Mouse (Mus musculus) v-Abl transformed pro-B cells (cell line): Measurements from ENCODE around the gene Pld6.

Source experiments
- in situ Hi-C, 2 experiments: fragments of 400-800 bp; cut with MboI; formaldehyde crosslinking; loops; one replicate each; pipeline ENCODE4 v1.15.1; 2025; ENCODE audit not compliant: unreplicated experiment in 2 of 2

Gene Pld6

DNA sequence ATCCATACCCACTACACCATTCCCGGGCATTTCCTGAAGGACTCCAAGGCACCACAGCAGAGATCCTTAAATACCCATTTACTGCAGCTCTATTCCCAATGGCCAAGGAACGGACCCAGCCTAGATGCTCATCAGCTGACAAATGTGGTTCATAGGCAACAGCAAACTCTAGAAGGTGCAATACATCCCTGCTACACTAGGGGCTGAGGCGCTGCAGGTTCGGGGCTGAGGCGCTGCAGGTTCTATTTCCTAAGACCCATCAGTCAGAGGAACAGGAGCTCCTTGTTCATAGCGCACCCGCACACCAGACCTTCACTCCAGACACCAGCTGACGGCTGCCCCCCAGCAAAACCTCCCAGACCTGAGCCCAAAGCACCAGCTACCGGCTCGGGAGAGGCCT lies 13.0 kb upstream of the Pld6 start:
- in situ Hi-C loops = loop anchor here in 1 of 2 experiments (25.0 kb wide), 1 partner anchor 1962 kb away; the partner anchor contains the start of gene Prpsap2

DNA sequence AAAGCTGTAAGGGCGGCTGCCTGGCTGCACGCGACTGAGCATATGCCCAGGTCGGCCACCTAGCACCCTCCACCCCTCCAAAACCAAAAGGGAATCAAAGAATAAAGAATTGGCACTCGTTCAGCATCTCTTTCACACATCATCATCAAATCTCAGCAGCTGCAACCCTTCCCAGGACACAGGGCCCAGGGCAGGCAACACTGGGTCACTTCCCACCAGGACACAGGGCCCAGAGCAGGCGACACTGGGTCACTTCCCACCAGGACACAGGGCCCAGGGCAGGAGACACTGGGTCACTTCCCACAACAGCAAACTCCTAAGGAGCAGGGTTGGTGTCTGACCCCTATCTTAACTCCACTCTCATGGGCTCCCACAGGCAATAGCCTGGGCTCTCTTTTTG lies 5.9 kb upstream of the Pld6 start:
- in situ Hi-C loops = no loop called here

DNA sequence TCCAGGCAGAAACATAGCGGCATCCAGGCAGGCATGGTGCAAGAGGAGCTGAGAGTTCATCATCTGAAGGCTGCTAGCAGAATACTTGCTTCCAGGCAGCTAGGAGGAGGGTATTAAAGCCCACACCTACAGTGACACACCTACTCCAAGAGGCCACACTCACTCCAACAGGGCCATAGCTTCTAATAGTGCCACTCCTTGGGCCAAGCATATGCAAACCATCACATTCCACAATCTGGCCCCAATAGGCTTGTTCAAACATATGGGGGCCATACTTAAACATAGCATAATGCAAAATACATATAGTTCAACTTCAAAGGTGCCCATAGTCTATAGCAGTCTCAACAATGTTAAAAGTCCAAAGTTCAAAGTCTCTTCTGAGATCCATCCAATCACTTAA lies 1.9 kb upstream of the Pld6 start:
- in situ Hi-C loops = no loop called here

DNA sequence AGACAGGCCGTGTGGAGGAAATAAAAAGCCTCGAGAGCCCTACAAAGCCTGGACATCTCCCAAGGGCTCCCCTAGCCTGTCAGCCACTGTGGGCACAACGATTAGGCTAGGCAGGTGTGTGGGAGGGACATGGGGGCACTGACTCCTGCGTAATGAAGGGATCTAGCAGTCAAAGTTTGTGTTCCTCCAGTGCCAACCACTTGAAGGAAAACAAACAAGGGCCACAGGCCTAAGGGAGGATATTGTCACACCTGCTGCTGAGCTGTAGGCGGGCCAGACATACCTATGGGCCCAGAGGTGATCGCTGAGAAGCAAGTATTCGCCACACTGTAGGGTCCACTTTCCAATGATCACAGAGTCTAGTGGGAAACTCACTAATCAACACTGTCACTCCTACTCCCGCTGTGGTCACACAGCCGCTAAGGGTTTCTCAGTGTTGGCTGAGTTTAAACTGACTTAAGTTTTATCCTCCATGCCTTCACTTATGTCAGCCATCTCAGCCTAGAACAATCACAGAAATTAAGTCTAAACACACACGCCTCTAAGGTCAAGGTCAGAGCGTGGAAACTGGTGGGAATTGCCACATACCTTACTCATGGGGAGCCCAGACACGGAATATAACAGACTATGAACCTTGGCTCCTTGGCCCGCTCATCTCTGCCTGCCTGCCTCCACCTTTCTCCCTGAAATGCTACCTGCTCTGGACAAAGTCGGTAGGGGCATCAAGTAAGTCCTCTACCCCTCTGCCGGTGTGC lies 824 bp downstream of the Pld6 start:
- in situ Hi-C loops = no loop called here

DNA sequence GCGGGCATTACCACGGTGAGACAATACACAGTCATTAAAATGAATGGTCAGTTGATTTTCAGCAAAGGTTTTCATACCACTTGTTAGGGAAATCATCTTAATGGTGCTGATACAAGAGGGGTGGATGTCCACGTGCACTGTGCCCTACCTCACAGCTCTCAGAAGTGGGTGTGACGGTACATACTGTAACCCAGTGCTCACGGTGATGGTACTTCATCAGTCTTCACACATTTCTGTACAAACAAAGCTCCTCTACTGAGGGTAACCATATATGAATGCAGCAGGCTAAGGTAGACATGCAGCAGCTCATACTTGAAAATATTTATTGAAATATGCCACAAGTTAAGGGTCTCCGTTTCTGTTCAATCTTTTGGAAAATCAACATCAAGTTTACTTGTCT lies 3.9 kb downstream of the Pld6 start:
- in situ Hi-C loops = no loop called here

DNA sequence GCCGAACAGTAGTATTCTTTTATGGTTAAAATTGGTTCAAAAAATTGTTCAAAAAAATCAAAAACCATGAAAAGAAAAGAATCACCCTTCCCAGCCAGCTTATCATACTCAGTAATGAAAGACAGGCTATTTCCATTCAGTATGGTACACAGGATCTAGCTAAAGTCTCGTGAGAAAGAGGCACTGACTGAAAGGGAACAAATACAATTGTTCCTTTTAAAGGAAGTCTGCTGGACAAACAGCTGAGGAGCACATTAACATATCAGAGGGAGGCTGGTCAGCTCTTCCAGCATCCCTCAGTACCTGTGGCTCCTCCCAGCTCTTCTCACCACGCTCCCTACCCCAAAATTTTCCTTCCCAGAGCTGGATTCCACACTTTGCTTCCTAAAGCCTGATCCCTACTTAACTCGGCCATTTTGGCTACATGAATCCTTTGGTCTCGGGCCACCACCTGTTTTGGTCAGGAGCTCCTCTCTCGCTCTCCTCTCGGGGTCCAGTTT lies 5.3 kb downstream of the Pld6 start:
- in situ Hi-C loops = no loop called here

DNA sequence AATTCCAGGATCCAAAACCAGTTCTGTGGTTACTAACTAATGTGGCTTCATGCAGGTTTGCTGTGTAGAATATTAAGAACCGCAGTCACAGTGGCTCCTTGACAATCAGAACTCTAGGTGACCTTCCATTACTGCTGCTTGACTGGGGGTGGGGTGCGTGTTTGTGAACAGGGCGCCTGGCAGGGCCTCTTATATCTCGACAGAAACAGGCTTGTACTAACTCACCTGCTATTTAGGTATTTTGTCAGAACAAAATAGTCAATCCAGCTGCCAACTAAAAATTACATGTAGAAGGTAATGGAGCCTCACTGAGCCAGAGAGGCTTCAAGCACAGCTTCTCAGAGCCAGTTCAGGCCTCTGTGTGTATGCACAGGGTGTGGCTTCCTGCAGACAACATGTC lies 7.2 kb downstream of the Pld6 start:
- in situ Hi-C loops = no loop called here

DNA sequence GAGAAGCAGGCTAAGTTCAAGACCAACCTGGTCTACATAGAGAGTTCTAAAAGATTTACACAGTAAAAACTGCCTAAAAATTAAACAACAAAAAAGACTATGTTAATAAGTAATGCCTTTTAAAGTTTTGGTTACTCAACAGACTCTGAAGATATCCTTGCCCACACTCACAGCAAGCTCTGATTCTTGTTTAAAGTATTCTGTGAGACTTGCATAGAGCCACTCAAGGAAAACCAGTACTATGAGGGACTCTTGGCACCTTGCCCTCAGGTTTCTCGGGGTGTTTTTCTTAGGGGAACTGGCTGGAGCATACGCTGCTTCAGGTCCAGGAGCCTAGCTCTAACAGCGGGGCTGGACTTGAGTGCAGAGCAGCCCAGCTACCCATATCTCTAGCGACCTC lies 8.0 kb downstream of the Pld6 start:
- in situ Hi-C loops = no loop called here

DNA sequence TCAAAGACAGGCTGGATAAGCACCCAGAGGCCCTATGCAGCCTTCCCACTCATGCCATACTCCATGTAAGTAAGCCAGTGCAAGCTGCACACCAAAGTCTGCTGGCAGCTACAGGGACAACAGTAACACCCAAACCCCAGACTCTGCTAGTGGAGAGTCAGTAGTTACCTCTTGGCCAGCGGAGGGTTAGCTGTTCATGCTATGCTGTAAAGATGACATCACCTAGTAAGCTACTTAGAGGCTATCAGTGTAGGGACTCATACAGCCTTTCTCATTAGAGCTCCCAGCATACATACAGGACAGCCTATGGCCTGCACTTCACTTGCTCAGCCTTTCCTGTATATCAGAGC lies 8.6 kb downstream of the Pld6 start:
- in situ Hi-C loops = no loop called here

DNA sequence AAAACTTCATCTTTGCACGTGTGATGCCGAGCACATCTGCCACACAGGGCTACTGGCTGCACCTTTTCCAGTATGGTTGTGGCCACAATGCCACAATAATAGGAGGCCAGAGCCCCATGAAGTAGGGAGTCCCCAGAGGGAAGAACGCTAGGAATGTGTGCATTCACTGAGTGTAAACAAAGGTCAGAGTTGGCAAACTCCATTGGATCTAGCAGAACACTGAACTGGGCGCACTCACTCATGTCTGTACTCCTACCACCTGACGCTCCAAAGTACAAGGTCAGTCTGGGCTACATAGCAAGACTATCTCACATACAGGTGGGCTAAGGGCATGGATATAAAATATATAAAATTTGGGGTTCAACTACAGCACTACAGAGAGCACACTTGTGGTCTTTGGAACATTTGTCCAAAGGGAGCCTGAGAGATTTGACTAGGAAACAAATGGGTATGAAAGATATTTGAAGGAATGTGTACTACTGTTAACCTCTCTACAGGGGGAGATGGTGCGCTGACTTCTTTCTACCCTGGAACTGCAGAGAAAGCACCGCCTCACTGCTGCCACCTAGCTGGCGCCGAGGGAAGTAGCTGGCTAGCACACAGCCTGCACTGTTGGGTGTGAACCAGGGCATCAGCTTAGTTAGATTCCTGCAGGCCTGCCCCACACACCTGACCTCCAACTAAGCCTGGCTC lies 9.1 kb downstream of the Pld6 start:
- in situ Hi-C loops = no loop called here

DNA sequence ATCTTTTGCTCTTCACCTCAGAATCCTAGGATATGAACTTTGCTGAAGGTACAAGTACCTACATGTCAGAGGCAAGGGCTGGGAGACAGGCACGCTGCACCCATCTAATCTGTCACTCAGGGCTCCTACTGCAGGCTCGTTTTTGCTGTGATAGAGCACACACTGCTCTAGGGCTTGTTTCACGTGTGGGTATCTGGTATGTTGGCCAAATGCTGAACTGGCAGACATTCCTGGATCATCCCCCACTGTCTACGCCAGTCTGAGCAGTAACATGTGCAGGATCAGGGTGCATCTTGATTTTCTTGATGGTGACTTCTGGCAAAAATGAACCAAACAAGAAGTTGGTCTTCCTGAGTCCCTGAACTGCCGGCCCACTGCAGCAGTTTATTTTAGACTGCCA lies 10.2 kb downstream of the Pld6 start:
- in situ Hi-C loops = no loop called here

DNA sequence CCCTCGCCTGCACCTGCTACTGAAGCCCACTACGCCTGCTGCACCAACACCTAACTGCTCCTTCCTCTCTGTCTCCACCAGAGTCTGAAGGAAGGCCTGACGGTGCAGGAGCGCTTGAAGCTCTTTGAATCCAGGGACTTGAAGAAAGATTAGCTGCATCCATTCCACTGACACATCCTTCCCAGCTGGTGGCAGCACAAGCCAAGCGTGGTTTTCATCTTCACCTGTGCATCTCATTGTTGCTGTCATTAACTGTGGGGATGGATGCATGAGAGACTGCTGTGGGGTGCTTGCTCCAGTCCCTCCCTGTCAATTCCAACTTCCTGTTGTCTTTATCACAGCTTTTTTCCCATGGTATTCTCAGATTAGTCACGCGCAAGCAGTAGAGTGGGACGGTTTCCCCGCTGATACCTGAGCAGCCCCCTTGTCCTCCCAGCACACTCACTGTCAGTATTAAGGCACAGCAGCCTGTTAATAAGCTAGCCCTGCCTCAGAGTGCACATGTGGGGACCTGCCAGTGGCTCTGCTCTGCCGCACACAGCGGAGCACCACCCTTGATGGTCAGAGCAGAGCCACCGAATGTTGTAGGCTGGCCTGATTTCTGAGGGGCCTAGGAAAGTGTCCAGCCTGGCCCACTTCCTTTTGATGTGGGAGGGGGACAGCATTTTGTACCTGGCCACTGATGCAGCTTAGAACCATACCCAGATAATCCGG lies 11.9 kb downstream of the Pld6 start:
- in situ Hi-C loops = no loop called here

DNA sequence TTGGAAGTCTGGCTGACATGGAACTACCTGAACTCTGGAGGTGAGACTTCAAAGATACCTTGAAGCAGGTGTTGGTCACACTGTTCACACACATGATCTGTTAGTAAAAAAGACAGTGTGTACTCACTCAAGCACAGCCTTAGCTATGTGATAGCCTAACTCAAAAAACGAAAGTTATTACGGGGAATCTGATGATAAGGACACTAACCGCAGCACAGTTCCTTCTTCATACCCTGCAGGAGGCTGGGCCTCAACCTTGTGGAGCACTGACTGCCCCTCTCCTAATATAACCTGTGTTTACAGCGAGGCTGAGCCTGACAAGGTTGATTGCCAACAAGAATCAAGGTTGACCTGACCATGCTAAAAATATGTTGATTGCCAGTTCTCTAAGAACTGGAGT lies 12.9 kb downstream of the Pld6 start:
- in situ Hi-C loops = no loop called here

DNA sequence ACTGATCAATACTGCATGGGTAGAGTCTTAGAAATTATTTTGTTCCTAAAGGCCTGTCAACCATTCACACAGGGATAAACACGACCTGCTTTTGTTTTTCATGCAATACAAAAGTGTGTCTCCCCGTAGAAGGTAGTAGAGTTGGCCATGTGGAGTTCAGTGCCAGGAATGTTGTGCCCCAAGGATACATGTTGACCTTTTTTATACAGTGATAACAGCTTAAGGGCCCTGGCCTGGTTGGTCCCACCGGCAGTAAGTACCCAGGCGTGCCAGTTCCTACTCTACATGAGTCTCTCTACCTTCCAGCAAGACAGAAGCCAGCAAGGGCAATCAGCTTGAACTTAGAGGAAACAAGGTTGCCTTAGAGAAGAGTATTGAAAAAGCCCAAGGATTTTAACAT lies 14.5 kb downstream of the Pld6 start:
- in situ Hi-C loops = no loop called here

DNA sequence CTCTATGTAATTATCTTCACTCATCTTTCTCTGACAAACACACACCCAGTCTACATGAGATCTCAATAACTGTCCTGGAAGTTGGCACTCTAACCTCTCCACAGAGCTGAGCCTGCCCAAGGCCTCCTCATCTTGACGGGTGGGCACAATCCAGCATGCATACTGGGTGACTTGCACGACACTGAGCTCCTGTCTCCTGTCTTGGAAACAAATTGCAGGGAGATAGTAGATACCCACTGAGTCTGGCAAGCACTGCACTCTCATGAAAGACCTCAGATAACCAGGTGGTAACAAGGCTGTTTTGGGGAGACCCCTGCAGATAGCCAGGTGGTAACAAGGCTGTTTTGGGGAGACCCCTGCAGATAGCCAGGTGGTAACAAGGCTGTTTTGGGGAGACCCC lies 15.2 kb downstream of the Pld6 start:
- in situ Hi-C loops = no loop called here

DNA sequence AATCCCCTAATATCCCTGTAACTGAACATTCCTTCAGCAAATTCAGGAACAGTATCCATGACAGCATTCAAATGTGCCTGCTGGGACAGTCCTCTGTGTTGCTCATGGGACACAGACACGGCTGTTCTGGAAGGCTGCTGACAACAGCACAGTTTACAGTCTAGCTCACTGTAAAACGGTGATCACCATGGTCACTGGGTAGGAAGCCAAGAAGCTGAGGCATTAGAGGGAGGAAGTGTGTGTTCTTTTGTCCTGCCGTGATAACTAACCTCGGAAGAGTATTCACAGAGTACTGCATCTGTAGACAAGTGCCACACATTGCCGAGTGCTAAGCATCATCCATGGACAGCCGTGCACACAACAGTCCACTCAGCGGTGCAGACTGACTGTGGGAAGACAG lies 16.7 kb downstream of the Pld6 start:
- in situ Hi-C loops = no loop called here

DNA sequence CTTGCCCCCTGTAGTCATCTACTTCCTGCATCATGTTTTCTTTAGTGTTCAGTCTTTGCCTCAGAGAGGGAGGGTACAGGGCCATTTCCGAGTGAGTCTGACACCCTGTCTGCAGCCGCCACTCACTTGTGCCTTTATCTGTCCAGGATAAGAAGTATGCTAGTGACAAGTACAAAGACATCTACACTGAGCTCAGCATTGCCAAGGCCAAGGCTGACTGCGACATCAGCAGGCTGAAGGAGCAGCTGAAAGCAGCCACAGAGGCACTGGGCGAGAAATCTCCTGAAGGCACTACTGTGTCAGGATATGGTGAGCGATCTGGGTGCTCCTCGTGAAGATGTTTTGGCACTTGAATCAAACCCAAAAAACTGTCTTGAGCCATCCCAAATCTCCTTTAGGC lies 17.7 kb downstream of the Pld6 start:
- in situ Hi-C loops = no loop called here

DNA sequence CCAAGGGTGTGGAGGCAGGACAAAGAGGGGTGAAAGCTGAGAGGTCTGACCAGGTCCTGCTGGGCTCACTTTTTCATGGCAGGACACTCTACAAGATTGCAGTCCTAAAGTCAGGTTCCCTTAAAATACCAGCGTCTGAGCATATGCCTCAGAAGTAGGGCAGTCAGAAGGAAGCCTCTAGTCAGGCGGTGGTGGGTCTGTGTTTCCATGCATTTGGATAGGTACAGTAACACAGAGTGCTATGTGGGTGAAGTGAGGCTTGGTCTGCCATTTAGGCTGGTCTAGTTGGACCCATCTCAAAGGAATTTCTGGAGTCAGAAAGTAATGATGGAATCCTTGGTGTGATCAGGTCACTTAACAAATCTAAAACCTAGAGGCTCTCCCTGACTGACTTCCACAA lies 18.1 kb downstream of the Pld6 start:
- in situ Hi-C loops = no loop called here

DNA sequence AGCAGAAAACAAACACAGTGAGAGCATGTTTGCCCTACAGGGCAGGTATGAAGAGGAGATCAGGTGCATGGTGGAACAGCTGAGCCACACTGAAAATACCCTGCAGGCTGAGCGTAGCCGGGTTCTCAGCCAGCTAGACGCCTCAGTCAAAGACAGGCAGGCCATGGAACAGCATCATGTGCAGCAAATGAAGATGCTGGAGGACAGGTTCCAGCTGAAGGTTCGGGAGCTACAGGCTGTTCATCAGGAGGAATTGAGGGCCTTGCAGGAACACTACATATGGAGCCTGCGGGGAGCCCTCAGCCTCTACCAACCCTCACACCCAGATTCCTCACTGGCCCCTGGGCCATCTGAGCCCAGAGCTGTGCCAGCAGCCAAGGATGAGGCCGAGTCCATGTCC lies 26.6 kb downstream of the Pld6 start:
- in situ Hi-C loops = no loop called here

DNA sequence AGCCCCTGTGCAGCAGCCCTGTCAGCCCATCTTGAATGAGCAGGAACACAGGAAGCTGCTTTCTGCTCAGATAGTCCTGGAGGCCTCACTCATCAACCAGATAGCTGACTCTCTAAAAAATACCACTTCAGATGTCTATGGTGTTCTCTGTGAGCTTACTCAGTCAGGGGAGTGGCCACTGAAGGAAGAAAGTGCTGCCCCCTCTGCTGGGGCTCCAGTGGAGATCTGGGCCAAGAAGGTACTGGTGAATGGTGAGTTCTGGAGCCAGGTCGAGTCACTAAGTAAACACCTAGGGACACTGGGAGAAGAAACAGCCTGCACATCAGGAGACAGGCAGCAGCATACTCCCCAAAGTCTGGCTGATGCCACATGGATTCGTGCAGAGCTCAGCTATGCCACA lies 27.8 kb downstream of the Pld6 start:
- in situ Hi-C loops = no loop called here

DNA sequence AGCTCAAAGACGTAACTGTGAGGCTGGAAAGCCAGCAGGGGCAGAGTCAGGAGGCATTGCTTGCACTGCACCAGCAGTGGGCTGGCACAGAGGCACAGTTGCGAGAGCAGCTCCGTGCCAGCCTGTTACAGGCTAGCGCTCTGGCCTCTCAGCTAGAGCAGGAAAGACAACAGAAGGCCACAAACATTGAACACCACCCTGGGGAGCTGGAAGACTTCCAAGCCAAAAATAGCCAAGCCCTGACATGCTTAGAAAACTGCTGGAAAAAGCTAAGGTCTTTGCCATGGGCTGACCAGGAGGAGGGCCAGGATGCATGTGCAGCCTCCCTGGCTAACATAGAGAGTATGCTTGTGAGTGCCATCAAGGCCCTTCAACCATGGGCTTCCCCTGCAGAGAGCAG lies 28.3 kb downstream of the Pld6 start:
- in situ Hi-C loops = no loop called here
